ENCODE assay signal across 1 mouse cellular context in the genomic region with DNA sequence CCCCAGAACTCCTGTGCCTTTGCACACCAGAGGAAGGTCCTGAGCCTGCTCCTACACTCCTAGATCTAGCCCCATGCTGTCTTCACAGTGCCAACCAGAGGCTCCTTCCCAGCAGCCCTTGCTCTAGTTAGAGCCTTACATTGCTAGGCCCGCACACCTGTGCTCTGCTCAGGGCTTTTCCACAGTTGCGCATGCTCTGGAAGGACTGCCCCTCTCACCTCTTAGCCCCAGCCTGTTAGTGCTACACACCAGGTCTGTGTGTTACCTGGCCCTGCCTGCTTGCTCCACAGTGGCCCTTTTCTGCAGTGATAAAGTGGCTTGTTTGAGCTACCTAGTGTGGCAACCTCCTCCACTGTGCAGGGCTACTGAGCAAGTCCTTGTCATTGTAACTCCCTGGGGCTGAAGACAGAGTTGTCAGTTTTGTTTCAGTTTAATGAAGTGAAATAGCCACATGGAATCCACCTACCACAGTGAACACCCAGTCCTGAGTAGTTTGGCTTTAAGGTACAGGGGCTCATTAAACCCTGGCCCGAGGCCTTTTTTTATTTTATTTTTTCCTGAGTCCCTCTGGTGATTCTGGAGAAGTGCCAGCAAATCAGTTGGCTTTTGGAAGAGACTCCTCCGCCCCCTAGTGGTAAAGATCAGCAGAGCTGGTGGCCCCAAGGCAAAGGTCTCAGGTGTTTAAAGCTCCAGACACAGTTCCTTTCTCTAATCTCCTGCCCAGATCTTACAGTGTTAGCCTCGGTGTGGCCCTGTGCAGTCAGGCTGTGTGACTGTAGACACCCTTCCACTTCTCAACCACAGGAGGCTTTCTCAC.
TF ChIP-seq lines count a peak whose summit lies in the region.

No protein-coding gene starts in this region.

TF ChIP-seq in CH12.LX, 34 proteins besides CTCF, POLR2A, EP300 and RAD21:
- TF ChIP-seq MXI1 (IDR thresholded peaks at IDR 0.05; ENCODE audit: low read depth, low read length), result no peak
- no peak for TF ChIP-seq JUND (conservative IDR thresholded peaks at IDR 0.05; ENCODE audit: low read depth, low read length)
- no peak for TF ChIP-seq KAT2A (IDR thresholded peaks at IDR 0.05; ENCODE audit: insufficient replicate concordance, low read length)
- 0 out of 2 replicates have a peak, but pooled peaks have one; percentile 7 for TF ChIP-seq ZC3H11A (IDR thresholded peaks at IDR 0.05; ENCODE audit: low read depth, low read length)
- TF ChIP-seq UBTF (IDR thresholded peaks at IDR 0.05; ENCODE audit: low read depth, low read length), result no peak
- TF ChIP-seq SMC3 (IDR thresholded peaks at IDR 0.05; ENCODE audit: low read depth, low read length), result peak; percentile 70
- no peak for TF ChIP-seq HCFC1 (IDR thresholded peaks at IDR 0.05; ENCODE audit: low read depth, low read length)
